Mouse (Mus musculus) retina, postnatal 1 day (tissue): Measurements from ENCODE around the gene Map3k5.

Experiments
- DNase-seq: peaks from one replicate; pipeline ENCODE4 v3.0.0-alpha.2; 2012

The Map3k5 gene

GRCm38 (mm10) chr10:20166797-20167196 lies 232.5 kb downstream of the Map3k5 start:
- DNase-seq: peak; percentile 46

GRCm38 (mm10) chr10:20167467-20167866 lies 233.2 kb downstream of the Map3k5 start:
- no peak for DNase-seq

GRCm38 (mm10) chr10:20169182-20169674 lies 235.0 kb downstream of the Map3k5 start:
- no peak for DNase-seq

- no peak for DNase-seq
Observed at GRCm38 (mm10) chr10:20169927-20170604, 235.8 kb downstream of the Map3k5 start.

GRCm38 (mm10) chr10:20170605-20171088 lies 236.4 kb downstream of the Map3k5 start:
- DNase-seq: peak; percentile 96

- DNase-seq: peak; percentile 61
Observed at GRCm38 (mm10) chr10:20171209-20171608, 236.9 kb downstream of the Map3k5 start.

GRCm38 (mm10) chr10:20171756-20172155 lies 237.5 kb downstream of the Map3k5 start:
- peak; percentile 40 for DNase-seq

GRCm38 (mm10) chr10:20173733-20174132 lies 239.5 kb downstream of the Map3k5 start:
- DNase-seq: peak; percentile 47

- DNase-seq: no peak
Observed at GRCm38 (mm10) chr10:20176054-20176453, 241.8 kb downstream of the Map3k5 start.

- no peak for DNase-seq
Observed at GRCm38 (mm10) chr10:20178807-20179605, 244.7 kb downstream of the Map3k5 start.

- no peak for DNase-seq
Observed at GRCm38 (mm10) chr10:20181198-20181597, 246.9 kb downstream of the Map3k5 start.

- no peak for DNase-seq
Observed at GRCm38 (mm10) chr10:20181680-20182399, 247.6 kb downstream of the Map3k5 start.

- DNase-seq: no peak
Observed at GRCm38 (mm10) chr10:20184326-20184725, 250.1 kb downstream of the Map3k5 start.

GRCm38 (mm10) chr10:20185264-20185663 lies 251.0 kb downstream of the Map3k5 start:
- no peak for DNase-seq

GRCm38 (mm10) chr10:20185806-20186205 lies 251.5 kb downstream of the Map3k5 start:
- no peak for DNase-seq

- DNase-seq: no peak
Observed at GRCm38 (mm10) chr10:20186800-20187273, 252.6 kb downstream of the Map3k5 start.

GRCm38 (mm10) chr10:20190139-20190747 lies 256.0 kb downstream of the Map3k5 start:
- DNase-seq: no peak
